Mouse (Mus musculus): ENCODE results near the gene Tmem229b. TPM values are rescaled to one million over a fixed set of nuclear protein-coding genes. Genes with fewer than 3 reads are reported as not detected.
"Not testable (repeated sequence)": the region's sequence is repeated elsewhere in the genome, so short reads cannot be mapped to it uniquely, and the experiment has no call there.

Gene Tmem229b
- polyA plus RNA-seq, 2 experiments from 2014 or later = 27.1 to 30.5 TPM

DNA sequence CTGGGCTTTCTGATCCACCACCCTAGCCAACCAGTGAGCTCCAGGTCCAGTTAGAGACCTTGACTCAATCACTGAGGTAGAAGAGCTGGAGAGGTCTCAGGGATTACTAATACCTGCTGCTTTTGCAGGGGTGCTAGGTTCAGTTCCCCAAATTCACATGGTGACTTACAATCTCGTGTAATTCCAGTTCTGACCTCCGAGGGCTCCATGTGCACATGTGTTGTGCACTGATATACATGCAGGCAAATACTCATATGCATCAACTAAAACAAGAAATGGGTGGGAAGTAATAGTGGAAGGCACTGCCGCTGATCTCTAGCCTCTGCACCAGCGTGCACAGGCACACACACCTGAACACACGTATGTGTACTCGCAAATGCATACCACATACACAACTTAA lies 60.3 kb downstream of the Tmem229b start:
- ATAC-seq = peak; percentile 40

DNA sequence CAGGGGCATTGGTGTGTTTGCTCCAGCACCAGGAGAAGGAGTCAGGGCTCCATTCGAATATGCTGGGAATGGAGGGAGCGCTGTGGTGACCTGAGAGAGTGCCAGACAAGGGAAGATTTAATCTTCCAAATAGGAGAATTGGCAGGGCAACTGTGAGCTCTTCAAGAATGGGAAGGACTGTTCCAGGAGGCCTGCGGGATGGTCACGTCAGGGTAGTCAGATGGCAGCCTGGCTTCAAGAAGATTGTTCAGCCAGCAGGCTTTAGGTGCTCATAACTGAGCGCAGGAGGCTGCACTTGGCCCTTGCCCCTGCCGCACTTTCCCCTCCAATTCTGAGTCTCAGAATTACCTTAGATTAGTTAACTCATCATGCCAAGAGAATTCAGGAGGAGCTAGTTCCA lies 64.5 kb downstream of the Tmem229b start:
- ATAC-seq = no peak

DNA sequence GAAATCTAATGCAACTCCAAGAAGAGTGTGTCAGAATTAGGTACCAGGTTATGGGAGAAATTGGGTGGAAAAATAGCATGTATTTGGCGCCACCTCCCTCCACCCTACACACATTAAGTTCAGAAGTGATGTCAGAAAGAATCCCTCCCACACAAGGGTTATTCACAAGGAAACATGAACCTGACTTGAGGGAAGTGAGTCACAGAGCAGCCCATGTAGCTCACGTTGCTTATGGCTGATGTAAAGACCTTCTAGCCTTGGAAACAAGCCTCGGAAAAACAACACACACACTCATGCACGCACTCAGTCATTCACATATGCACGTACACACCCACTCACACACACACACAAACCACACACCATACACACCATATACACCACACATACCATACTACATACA lies 67.3 kb downstream of the Tmem229b start:
- ATAC-seq = no peak

DNA sequence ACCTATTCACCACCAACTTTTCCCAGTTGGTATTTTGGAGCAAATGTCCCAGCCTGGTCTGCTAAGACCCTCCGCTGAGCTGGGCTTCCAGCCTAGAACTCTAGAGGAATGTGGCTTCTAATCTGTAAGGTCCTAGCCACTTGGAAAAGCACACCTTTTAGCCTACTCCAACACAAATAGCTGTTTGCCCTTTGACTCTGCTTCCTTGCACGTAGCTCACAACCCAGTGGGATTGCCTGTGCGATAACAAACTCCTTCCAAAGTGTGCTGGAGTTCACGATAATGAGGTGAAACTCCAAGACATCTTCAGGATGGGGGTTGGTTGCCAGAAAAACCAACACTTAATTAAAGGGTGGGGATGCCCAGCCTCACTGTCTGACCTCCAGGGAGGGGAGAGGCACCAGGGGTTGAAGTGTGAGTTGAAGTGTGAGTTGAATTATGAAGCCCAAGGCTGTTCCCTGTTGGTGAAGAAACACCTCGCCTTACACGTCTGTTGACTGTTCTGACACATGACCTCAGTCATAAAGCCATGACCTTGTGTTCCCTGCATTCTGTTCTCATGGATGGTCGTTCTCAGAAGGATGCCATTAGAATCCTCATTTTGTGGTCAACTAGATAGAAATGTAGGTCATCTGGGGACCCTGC lies 67.9 kb downstream of the Tmem229b start:
- ATAC-seq = no peak

GRCm38 (mm10) chr12:78936494-78936893 lies 70.9 kb downstream of the Tmem229b start:
- no peak for ATAC-seq

GRCm38 (mm10) chr12:78929900-78930299 lies 77.5 kb downstream of the Tmem229b start:
- no peak for ATAC-seq

DNA sequence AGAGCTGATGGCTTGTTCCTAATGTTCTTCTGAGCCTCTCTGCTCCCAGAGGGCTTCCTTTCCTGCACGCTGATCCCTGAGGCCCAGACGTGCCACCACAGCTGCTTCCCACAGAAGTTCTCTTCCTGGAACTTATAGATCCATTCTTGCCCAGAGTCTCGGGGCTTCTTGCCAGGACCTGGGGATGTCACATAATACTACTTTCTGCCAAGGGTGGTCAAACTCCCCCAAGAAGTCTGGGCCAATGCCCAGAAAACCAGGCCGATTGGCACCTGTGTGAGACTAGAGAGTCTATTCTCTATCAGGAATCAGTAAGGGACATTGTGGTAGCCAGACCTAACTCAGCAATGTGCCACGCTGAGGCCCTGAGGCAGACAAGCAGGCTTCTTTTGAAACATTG lies 80.1 kb downstream of the Tmem229b start:
- no peak for ATAC-seq

DNA sequence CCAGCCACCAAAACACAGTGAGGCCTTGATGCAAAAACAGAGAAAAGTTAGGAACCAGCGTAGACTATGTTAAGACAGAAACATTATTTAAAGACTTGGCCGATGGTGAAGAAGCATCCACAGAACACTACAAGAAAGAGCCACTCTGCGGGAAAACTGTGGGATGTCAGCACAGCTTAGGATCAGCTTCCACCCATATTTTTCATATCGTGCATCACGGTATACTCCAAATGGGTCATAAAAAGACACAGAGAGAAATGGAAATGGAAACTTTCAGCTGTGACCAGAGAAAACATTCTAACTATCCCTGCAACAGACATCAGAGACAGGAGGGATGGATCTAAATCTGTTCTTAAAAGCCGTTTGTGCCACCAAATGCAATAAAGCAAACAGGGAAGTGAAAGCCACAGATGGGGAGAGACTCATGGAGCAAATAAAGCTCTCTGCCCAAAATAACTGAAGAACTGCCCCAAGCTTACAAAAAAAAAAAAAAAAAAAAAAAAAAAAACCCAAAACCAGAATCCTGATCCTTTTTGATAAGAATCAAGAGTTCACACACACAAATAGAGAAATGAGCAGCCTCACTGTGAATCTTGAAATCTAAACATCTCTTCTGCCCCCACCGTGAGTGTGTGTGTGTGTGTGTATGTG lies 83.8 kb downstream of the Tmem229b start:
- ATAC-seq = no peak

- not testable (repeated sequence) for ATAC-seq
Observed at GRCm38 (mm10) chr12:78922977-78923376, 84.5 kb downstream of the Tmem229b start.

GRCm38 (mm10) chr12:78922058-78922457 lies 85.4 kb downstream of the Tmem229b start:
- no peak for ATAC-seq

DNA sequence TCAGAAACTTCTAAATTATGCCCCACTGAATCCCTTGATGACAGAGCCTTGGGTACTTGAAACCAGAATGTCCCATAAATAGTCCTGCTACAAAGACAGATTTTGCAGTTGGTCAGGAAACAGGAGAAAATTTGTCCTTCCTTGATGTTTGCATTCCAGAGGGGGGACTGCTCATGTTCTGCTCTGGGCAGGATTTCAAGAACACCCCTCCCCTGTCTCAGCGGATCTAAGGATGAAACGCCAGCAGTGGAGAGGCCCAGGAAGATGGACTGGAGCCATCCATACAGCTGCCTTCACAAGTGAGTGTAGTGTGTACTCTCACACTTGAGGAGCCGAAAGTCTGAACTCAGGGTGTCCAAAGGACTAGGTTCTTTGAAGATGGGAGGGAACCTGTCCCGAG lies 86.0 kb downstream of the Tmem229b start:
- ATAC-seq = no peak

- peak; percentile 89 for ATAC-seq
Observed at GRCm38 (mm10) chr12:78919079-78919712, 88.2 kb downstream of the Tmem229b start.

DNA sequence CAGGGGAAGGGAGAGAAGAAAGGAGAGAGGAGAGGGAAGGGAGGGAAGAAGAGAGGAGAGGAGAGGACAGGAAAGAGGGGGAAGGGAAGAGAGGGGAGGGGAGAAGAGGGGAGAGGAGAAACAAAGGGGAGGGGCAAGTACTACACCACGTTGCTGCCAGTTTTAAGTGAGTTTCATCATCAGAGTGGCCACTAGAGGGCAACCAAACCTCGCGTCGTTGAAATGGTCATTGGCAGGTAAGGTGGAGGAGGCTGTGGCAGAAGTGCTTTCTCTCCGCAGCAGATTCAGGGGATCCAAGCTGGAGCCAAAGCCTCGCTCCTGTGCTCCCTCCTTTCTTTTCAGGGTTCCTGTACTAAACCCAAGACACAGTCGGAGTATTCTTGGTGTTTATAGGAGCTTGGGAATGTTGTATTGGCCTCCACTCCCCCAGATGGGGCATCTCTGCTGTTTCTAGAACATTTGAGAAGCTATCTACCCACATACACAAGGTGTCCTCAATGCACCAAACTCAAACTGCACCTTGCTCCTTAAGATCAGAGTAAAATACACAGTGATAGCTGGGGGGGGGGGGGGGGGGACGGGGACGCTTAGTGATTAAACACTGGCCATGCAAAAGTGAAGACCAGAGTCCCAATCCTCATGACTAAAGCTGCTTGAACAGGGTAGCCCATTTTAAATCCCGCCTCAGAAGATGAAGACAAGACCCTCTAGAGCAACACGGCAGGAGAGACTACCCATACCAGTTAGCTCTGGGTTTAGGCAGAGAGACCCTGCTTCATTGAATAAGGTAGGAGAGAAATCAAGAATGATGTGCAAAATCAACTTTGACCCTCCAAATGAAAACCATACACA lies 89.0 kb downstream of the Tmem229b start:
- peak; percentile 86 for ATAC-seq

GRCm38 (mm10) chr12:78916278-78916677 lies 91.1 kb downstream of the Tmem229b start:
- no peak for ATAC-seq

DNA sequence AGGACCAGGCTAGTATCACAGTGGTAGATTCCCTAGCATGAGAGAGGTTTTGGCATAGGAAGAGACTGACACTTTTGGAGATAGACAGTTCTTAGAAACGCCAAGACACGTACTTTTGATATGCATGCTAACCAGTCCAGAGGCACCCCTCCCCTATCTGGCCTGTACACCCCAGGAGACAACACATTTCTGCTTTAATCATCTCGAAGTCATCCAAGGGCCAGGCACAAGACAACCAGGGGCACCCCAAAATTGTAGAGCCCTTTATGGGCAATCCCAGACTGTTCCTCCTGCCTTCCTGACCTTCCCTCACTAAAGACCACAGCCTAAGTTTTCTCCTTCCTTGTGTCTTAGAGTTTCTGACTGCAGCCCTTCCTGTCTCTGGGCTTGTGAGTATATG lies 91.9 kb downstream of the Tmem229b start:
- ATAC-seq = no peak

- ATAC-seq = no peak
Observed at GRCm38 (mm10) chr12:78914458-78914857, 93.0 kb downstream of the Tmem229b start.

Other genes starting within 250 kb of the Tmem229b start
- gene Atp6v1d, start 146.0 kb downstream of the Tmem229b start, polyA plus RNA-seq (2017; shearing (Covaris generic)) = 100 to 1,000 TPM; 214 to 224 TPM
- gene Eif2s1, start 145.8 kb downstream of the Tmem229b start, polyA plus RNA-seq (2017; shearing (Covaris generic)) = 100 to 1,000 TPM; 222 to 224 TPM
- gene Plek2, start 100.7 kb downstream of the Tmem229b start, polyA plus RNA-seq (2017; shearing (Covaris generic)) = under 1 TPM in 1 of 2 experiments, not detected in 1; 0.34 TPM
- gene Plekhh1, start 21.5 kb upstream of the Tmem229b start, polyA plus RNA-seq (2017; shearing (Covaris generic)) = under 1 TPM; 0.13 TPM
- 10 to 100 TPM; 27.6 to 29.9 TPM for gene Pigh, start 82.0 kb upstream of the Tmem229b start, polyA plus RNA-seq (2017; shearing (Covaris generic))
- under 1 TPM in 1 of 2 experiments, not detected in 1; 0.48 TPM for gene Arg2, start 123.2 kb upstream of the Tmem229b start, polyA plus RNA-seq (2017; shearing (Covaris generic))
- 10 to 100 TPM; 38.2 to 61.7 TPM for gene Vti1b, start 165.0 kb upstream of the Tmem229b start, polyA plus RNA-seq (2017; shearing (Covaris generic))
- 10 to 100 TPM; 13.2 to 17.5 TPM for gene Rdh11, start 184.7 kb upstream of the Tmem229b start, polyA plus RNA-seq (2017; shearing (Covaris generic))
- gene Rdh12, start 201.3 kb upstream of the Tmem229b start, polyA plus RNA-seq (2017; shearing (Covaris generic)) = 10 to 100 TPM; 11.2 to 20.6 TPM